Mouse (Mus musculus) thymus, adult 2 months (tissue): Measurements from ENCODE around the gene Vezt. TPM values are rescaled to one million over a fixed set of nuclear protein-coding genes. Genes with fewer than 3 reads are reported as not detected.

Experiments
- DNase-seq: peaks from one replicate; pipeline ENCODE4 v3.0.0; 2021
- H3K27ac ChIP-seq: fragments of 200-500 bp; 2 replicates; pipeline ENCODE4 v1.5.1; 2012; ENCODE audit warnings: low read length, control low read depth; ENCODE audit not compliant: control insufficient read depth, insufficient read depth
- H3K27me3 ChIP-seq: fragments of 200-500 bp; 2 replicates; pipeline ENCODE4 v1.6.1; 2012; ENCODE audit warnings: mild to moderate bottlenecking, low read length, moderate library complexity, mixed read lengths; ENCODE audit not compliant: control insufficient read depth, insufficient read depth
- H3K36me3 ChIP-seq: fragments of 200-500 bp; 2 replicates; pipeline ENCODE4 v1.6.1; 2012; ENCODE audit warnings: mild to moderate bottlenecking, low read length, moderate library complexity; ENCODE audit not compliant: control insufficient read depth, insufficient read depth
- H3K4me1 ChIP-seq: fragments of 200-500 bp; replicated peaks from 2 replicates; pipeline ENCODE4 v1.6.1; 2012; ENCODE audit warnings: low read length; ENCODE audit not compliant: control insufficient read depth, insufficient read depth
- H3K4me3 ChIP-seq: fragments of 200-500 bp; 2 replicates; pipeline ENCODE4 v1.5.1; 2012; ENCODE audit warnings: mild to moderate bottlenecking, low read length, control low read depth, moderate library complexity; ENCODE audit not compliant: control insufficient read depth, insufficient read depth
- CTCF ChIP-seq: fragments of 200-500 bp; IDR thresholded peaks from 2 replicates; pipeline ENCODE4 v1.5.1; 2012; ENCODE audit warnings: mild to moderate bottlenecking, control low read depth, low read length, moderate library complexity, borderline replicate concordance; ENCODE audit not compliant: control insufficient read depth, poor library complexity, insufficient read depth; ENCODE audit errors: extremely low read depth
- POLR2A ChIP-seq: fragments of 200-500 bp; IDR thresholded peaks from 2 replicates; pipeline ENCODE4 v1.6.1; 2012; ENCODE audit warnings: mild to moderate bottlenecking, low read length, control low read depth, moderate library complexity; ENCODE audit not compliant: control insufficient read depth, poor library complexity, insufficient read depth; ENCODE audit errors: extremely low read depth
- WGBS: fragments of 180-500 bp; shearing (Covaris S2); methylation state at CpG from one replicate; pipeline ENCODE4 v1.1.7; 2018; 5-methylcytosine and 5-hydroxymethylcytosine counted together
- polyA plus RNA-seq: library from polyadenylated mRNA; depleted of rRNA; stranded (reverse); fragments of >200 nt; gene quantifications from 2 replicates; pipeline ENCODE4 v1.2.3, GENCODE M21; 2012; rRNA removed

Gene Vezt
- polyA plus RNA-seq, 1 experiment = 18.4 TPM

GRCm38 (mm10) chr10:93892551-93892950 lies 143.1 kb downstream of the Vezt start:
- Histone ChIP-seq H3K27ac (no peak overlapping the region), H3K27me3 (no peaks in the 10 kb centered on the region), H3K36me3 (no peaks in the 10 kb centered on the region), H3K4me3 (no peak overlapping the region), H3K4me1 (peaks cover 3% of the 10 kb centered on the region)
- WGBS = 95% methylated on average over 4 of the region's 4 CpGs
- TF ChIP-seq CTCF (no peak), POLR2A (no peak)
- no peak for DNase-seq

GRCm38 (mm10) chr10:93891031-93891430 lies 144.6 kb downstream of the Vezt start:
- TF ChIP-seq POLR2A (no peak), CTCF (no peak)
- Histone ChIP-seq H3K4me3 (no peak overlapping the region), H3K27ac (no peak overlapping the region), H3K27me3 (no peaks in the 10 kb centered on the region), H3K36me3 (peaks cover 6% of the 10 kb centered on the region; the same call in 1 of the 2 replicates), H3K4me1 (peaks cover 3% of the 10 kb centered on the region)
- no peak for DNase-seq
- 97% methylated on average over 1 of the region's 1 CpGs for WGBS

GRCm38 (mm10) chr10:93890565-93890964 lies 145.1 kb downstream of the Vezt start:
- Histone ChIP-seq H3K27me3 (no peaks in the 10 kb centered on the region), H3K4me3 (no peak overlapping the region), H3K36me3 (peaks cover 11% of the 10 kb centered on the region), H3K4me1 (peaks cover 3% of the 10 kb centered on the region), H3K27ac (no peak overlapping the region)
- DNase-seq = no peak
- TF ChIP-seq POLR2A = no peak
- no peak for TF ChIP-seq CTCF
- WGBS = 77% methylated on average over 4 of the region's 4 CpGs

- H3K36me3 ChIP-seq = peaks cover 14% of the 10 kb centered on the region
- no peak for DNase-seq
- WGBS = 14% methylated on average over 22 of the region's 22 CpGs
- no peak overlapping the region for H3K27ac ChIP-seq
- H3K4me3 ChIP-seq = peak overlapping the region; percentile 91
- TF ChIP-seq CTCF = no peak
- TF ChIP-seq POLR2A = no peak
- H3K27me3 ChIP-seq = no peaks in the 10 kb centered on the region
- peaks cover 3% of the 10 kb centered on the region for H3K4me1 ChIP-seq
Measured at GRCm38 (mm10) chr10:93889976-93890375, 145.6 kb downstream of the Vezt start.

- Histone ChIP-seq H3K36me3 (peaks cover 14% of the 10 kb centered on the region), H3K4me1 (peaks cover 3% of the 10 kb centered on the region), H3K4me3 (peak overlapping the region; percentile 91), H3K27me3 (no peaks in the 10 kb centered on the region), H3K27ac (peak overlapping the region; percentile 25; the same call in 1 of the 2 replicates)
- whole genome bisulfite sequencing = under 1% methylated on average over 30 of the region's 30 CpGs
- DNase-seq = peak; percentile 91
- TF ChIP-seq CTCF (peak; percentile 14; the same call in 1 of the 2 replicates), POLR2A (peak; percentile 89)
Measured at GRCm38 (mm10) chr10:93889579-93889950, 146.1 kb downstream of the Vezt start.

Other genes starting within 250 kb of the Vezt start
- 1.1 and 1.3 TPM in 2 replicates for gene Usp44, start 204.3 kb downstream of the Vezt start, polyA plus RNA-seq
- gene Metap2, start 138.7 kb downstream of the Vezt start, polyA plus RNA-seq = 58.1 and 60.5 TPM in 2 replicates
- 1.7 and 2.0 TPM in 2 replicates for gene Fgd6, start 184 bp upstream of the Vezt start, polyA plus RNA-seq
- gene Nr2c1, start 112.2 kb upstream of the Vezt start, polyA plus RNA-seq = 3.0 and 3.3 TPM in 2 replicates
- 59.2 and 68.4 TPM in 2 replicates for gene Ndufa12, start 162.9 kb upstream of the Vezt start, polyA plus RNA-seq